Mouse (Mus musculus): ENCODE measurements at regions not wholly inside any gene's neighbourhood (a gene's known extent, or its start where the extent isn't known, plus 50 kb on each side); places are given as distances from the start of the nearest gene placed in this dataset.
"Not testable (repeated sequence)": the region's sequence is repeated elsewhere in the genome, so short reads cannot be mapped to it uniquely, and the experiment has no call there.

DNA sequence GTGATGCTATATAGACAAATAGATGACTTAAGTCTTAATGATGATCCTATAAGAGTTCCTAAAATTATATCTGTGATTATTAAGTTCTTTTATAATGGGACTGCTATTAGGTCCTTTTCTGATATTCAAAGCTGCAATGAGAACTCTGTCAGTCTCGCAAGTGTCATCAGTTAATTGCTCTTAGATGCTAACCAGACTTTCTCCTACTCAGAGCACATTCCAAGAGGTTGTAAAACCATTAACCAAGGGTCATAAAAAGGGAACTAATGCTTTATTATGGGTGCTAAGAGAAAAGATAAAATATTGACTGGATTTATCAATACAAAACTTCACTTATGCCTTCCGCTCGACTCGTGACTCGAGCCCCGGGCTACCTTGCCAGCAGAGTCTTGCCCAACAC lies 66.3 kb upstream of the Cwc22 start:
- not testable (repeated sequence) for DNase-seq (ENCODE audit: low spot score in 2 of 2)

DNA sequence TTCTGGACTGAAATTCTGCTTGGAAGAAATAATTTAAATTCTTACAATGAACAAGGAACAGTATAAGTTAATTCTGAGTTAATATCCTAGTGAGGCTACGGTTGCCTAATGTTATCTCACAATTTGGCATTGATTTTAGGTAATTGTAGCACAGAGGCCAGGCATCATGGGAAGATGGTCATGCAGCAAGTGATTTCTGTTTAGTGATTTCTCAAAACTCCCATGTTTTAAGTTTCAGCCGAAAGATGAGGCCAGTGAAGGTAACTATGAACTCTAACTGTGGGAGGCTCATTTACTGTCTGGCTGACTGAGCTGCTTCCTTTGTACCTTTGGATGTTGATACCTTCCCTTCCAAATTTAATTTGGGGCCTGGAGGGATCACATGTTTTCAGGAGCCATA lies 65.6 kb upstream of the Cwc22 start:
- DNase-seq (ENCODE audit: low spot score in 2 of 2), result no peak

DNA sequence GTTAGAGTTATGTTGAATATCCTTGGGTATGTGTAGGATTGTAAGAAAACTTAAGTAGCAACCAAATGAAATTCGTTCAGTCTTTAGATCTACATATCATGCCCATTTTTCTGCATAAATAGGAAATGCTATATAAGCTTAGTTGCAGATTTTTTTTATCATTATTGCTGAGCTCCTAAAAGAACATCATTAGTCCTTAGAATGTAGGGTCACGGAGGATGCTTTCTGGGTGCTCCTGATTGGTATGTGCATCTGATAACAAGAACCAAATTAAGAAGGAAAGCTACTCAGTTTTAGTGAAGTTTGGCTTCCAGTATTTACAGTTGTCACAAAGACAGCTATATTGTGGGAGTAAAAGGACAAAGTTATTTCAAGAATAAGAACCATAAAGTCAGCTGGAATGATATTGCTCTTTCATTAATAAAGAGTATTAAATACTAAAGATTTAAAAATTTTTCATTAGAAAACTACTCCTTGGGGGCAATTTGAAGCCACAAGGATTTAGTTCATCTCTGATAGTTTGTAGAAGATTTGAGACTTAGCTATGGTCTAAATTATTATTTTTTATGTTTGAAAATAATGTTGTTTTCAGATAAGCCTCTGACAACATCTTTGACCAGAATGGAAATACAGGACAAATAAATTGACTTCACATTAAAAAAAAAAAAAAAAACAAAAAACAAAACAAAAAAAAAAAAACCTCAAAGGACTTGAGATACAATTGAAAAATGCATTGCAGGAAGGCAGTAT lies 65.1 kb upstream of the Cwc22 start:
- no peak for DNase-seq (ENCODE audit: low spot score in 2 of 2)

DNA sequence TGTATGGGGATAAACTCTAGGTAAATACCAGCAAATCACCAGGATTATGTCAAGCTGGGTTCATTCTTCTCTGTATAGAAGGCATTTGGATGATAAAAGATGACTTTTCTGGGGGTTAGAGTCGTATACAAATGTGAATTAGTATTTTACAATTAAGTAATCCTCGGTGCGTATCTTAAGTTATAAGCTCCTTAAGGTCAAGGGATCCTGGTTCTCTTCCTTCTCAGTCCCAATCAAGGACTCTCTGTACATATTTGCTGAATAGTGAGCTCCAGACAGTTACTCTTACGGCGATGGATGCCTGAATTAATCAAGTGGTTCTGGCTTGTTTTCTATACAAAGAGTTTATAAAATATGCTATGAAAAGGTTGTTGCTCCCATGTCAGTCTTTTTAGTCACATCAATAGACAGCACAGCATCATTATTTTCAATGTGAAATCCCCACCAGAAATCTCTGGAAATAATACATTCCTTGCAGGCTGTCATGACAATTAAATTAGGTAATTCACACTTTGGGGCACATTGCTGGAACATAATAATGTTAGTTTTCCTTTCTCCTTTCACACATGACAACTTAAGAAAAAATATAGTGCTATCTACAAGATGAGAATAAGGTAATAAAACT lies 64.0 kb upstream of the Cwc22 start:
- DNase-seq (ENCODE audit: low spot score in 2 of 2), result no peak

DNA sequence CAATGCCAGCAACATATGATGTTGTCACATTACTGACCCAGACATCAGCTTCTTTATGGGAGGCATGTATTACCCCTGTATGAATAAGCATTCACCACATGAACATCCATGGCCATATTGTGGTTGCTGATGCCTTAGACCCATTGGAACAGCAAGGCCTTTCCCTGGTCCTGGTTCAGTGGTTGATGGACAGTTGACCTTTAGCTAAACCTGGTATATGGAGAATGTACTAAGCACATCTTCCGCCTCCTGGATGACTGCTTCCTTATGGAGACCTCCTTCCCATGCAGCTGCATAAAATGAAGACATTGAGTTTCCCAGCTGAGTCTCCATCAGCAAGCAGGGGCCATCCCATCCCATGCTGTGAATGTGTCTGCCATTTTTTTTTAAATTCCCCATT lies 61.9 kb upstream of the Cwc22 start:
- DNase-seq (ENCODE audit: low spot score in 2 of 2), result no peak

DNA sequence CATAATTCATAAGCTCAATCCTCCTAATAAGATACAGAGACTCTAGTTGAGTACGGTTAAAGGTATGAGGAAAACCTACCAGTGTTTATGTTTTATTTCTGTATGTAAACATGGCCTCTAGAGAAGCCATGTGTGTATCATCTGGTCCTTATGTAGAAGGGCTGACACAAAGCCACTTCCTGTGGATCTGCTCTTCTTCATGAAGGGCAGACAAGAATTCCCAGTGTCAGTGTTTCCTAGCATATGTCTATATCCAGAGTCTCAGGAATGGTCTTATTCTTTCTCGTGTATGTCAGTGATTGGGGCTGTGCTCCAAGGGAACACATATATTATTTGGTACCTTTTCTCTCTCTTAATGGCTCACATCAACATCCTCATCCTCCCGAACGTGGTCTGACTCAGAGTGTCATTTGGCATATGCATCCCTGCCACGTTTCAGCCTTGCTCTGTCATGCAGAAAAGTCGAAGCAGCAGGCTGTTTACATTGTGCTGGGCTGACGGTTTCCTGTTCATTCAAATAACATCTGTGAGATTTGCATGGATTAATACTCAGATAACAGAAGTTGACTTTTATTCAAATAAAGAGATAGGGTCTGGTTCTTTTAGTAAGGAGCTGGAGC lies 59.3 kb upstream of the Cwc22 start:
- no peak for DNase-seq (ENCODE audit: low spot score in 2 of 2)

DNA sequence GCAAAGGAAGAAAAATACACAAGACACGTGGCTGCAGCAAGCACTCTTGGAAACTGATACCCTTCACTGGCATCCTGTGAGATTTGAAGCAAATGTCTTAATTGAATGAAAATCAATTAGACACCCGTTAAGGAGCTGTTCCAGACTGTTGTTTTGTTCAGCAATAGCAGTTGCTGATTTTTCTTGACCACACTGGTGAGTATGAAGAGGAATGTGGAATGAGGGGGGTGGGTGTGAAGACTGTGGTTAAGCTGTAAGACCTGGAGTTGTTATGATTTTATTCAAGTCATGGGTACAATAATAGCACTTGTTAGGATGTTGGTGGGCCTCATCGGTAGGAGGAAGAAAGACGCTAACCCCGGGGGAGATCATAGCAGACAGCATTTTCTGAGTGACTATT lies 58.3 kb upstream of the Cwc22 start:
- no peak for DNase-seq (ENCODE audit: low spot score in 2 of 2)
